Mouse (Mus musculus): ENCODE results near the gene Uba6.

GRCm38 (mm10) chr5:86068451-86068850, 104.2 kb downstream of the Uba6 start:
- no peak for TF ChIP-seq CTCF (IDR thresholded peaks at IDR 0.05)
- TF ChIP-seq EP300 (IDR thresholded peaks at IDR 0.05): no peak
